Mouse (Mus musculus): Measurements from ENCODE around the gene Shank2. TPM values are rescaled to one million over a fixed set of nuclear protein-coding genes. Genes with fewer than 3 reads are reported as not detected.

The Shank2 gene
- total RNA-seq, 2 experiments from 2014 or later: 148 to 167 TPM

- no peak for DNase-seq (ENCODE audit: low spot score in 2 of 2)
- intact Hi-C loops (cut with DNase I): no loop called here
Measured at GRCm38 (mm10) chr7:144473486-144473885, 471.8 kb downstream of the Shank2 start.

Small RNA genes within 50 kb of the gene (microRNA-seq; reads per million reads assigned to microRNA genes)
- gene Mir3105: 0.34 to 0.50 reads per million in 2 experiments

Other genes starting within 250 kb of the Shank2 start
- 10 to 100 TPM; 28.7 to 36.8 TPM for gene Osbpl5, start 244.9 kb upstream of the Shank2 start, total RNA-seq (2021)
- gene Mrgprg, start 234.9 kb upstream of the Shank2 start, total RNA-seq (2021): not detected
- gene Mrgpre, start 217.4 kb upstream of the Shank2 start, total RNA-seq (2021): 1 to 10 TPM; 7.1 to 7.6 TPM
- 1 to 10 TPM; 4.8 to 6.6 TPM for gene Nadsyn1, start 179.1 kb upstream of the Shank2 start, total RNA-seq (2021)
- gene Dhcr7, start 178.8 kb upstream of the Shank2 start, total RNA-seq (2021): 10 to 100 TPM; 44.1 to 45.9 TPM
- gene Gm498, start 135.1 kb upstream of the Shank2 start, total RNA-seq (2021): not detected

All from left cerebral cortex, postnatal 25 days (tissue).